Mouse (Mus musculus) olfactory bulb, adult 2 months (tissue): Measurements from ENCODE around the gene Olfr160. TPM values are rescaled to one million over a fixed set of nuclear protein-coding genes. Genes with fewer than 3 reads are reported as not detected.

Experiments
- H3K27ac ChIP-seq: fragments of 200-500 bp; 2 replicates; pipeline ENCODE4 v1.5.1; 2012; ENCODE audit warnings: low read depth, low read length; ENCODE audit not compliant: insufficient read depth
- H3K4me1 ChIP-seq: fragments of 200-500 bp; 2 replicates; pipeline ENCODE4 v1.6.1; 2012; ENCODE audit warnings: low read length; ENCODE audit not compliant: control insufficient read depth, insufficient read depth
- H3K4me3 ChIP-seq: fragments of 200-500 bp; 2 replicates; pipeline ENCODE4 v1.5.1; 2012; ENCODE audit warnings: mild to moderate bottlenecking, low read depth, low read length, moderate library complexity; ENCODE audit not compliant: insufficient read depth
- CTCF ChIP-seq: fragments of 200-500 bp; IDR thresholded peaks from 2 replicates; pipeline ENCODE4 v1.5.1; 2012; ENCODE audit warnings: low read depth, mild to moderate bottlenecking, low read length, moderate library complexity; ENCODE audit not compliant: insufficient read depth
- POLR2A ChIP-seq: fragments of 200-500 bp; IDR thresholded peaks from 2 replicates; pipeline ENCODE4 v1.6.1; 2012; ENCODE audit warnings: mild to moderate bottlenecking, low read depth, low read length, moderate library complexity; ENCODE audit not compliant: insufficient read depth
- WGBS: fragments of 180-500 bp; shearing (Covaris S2); methylation state at CpG from one replicate; pipeline ENCODE4 v1.1.7; 2018; 5-methylcytosine and 5-hydroxymethylcytosine counted together
- polyA plus RNA-seq: library from polyadenylated mRNA; stranded (reverse); fragments of >200 nt; gene quantifications from 2 replicates; pipeline ENCODE4 v1.2.4, GENCODE M21; 2012; ENCODE audit warnings: low replicate concordance; ENCODE audit not compliant: missing spikeins, insufficient read depth, insufficient read length

Gene Olfr160
- polyA plus RNA-seq, 1 experiment, result not detected

DNA sequence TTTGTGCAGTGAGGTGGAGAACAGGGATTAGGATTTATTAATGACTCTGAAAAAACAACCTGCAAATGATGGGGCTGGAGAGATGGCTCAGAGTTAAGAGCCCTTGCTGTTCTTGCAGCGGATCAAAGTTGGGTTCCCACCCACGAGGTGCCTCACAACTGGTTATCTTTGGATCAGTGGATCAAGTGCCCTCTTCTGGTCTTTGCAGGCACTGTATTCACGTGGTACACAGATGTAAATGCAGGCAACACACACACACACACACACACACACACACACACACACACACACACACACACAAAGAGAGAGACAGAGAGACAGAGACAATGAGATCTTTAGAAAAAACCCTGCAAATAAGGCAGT lies 28.1 kb downstream of the Olfr160 start:
- no peak overlapping the region for H3K27ac ChIP-seq

GRCm38 (mm10) chr9:37687288-37687940 lies 28.6 kb downstream of the Olfr160 start:
- no peak for TF ChIP-seq CTCF
- TF ChIP-seq POLR2A, result no peak
- 55% methylated on average over 3 of the region's 3 CpGs for WGBS
- H3K27ac ChIP-seq, result no peak overlapping the region
- H3K4me1 ChIP-seq, result no peaks in the 10 kb centered on the region
- no peak overlapping the region for H3K4me3 ChIP-seq

More for the DNA sequence above, 28.1 kb downstream of the Olfr160 start:
- H3K4me3 ChIP-seq, result no peak overlapping the region
- 30% methylated on average over 3 of the region's 3 CpGs for WGBS
- no peaks in the 10 kb centered on the region for H3K4me1 ChIP-seq
- TF ChIP-seq POLR2A, result no peak
- no peak for TF ChIP-seq CTCF

DNA sequence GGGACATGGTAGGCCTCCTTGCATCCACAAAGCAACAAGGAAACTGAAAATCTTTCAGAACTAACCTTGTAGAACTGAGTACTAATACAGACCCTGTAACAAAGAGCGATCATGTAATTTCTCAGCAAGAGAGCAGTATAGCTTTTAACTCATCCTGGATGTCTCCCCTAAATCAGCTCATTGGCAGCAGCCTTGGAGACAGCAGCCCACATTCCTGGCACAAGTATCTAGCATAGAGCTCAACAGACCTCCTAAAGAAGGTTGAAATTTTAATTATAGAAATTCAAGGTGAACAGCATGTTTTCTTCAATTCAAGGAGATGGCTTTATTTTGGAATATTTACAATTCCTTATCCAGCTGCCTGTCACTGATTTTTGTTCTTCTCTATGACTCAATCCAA lies 34.9 kb downstream of the Olfr160 start:
- no peaks in the 10 kb centered on the region for H3K4me1 ChIP-seq
- no peak overlapping the region for H3K4me3 ChIP-seq
- WGBS, result 90% methylated on average over 1 of the region's 1 CpGs
- no peak for TF ChIP-seq POLR2A
- TF ChIP-seq CTCF, result no peak
- H3K27ac ChIP-seq, result no peak overlapping the region

- H3K27ac ChIP-seq, result no peak overlapping the region
- WGBS, result 60% methylated on average over 4 of the region's 4 CpGs
- TF ChIP-seq CTCF (no peak), POLR2A (no peak)
- H3K4me3 ChIP-seq, result no peak overlapping the region
- H3K4me1 ChIP-seq, result no peaks in the 10 kb centered on the region
Observed at GRCm38 (mm10) chr9:37675287-37675686, 40.8 kb downstream of the Olfr160 start.

- Histone ChIP-seq H3K4me1 (0 out of 2 replicates have a peak, but pooled peaks cover 3% of the 10 kb centered on the region), H3K27ac (no peak overlapping the region), H3K4me3 (no peak overlapping the region)
- WGBS, result 93% methylated on average over 3 of the region's 3 CpGs
- TF ChIP-seq POLR2A (no peak), CTCF (no peak)
Observed at GRCm38 (mm10) chr9:37670261-37670660, 45.8 kb downstream of the Olfr160 start.

DNA sequence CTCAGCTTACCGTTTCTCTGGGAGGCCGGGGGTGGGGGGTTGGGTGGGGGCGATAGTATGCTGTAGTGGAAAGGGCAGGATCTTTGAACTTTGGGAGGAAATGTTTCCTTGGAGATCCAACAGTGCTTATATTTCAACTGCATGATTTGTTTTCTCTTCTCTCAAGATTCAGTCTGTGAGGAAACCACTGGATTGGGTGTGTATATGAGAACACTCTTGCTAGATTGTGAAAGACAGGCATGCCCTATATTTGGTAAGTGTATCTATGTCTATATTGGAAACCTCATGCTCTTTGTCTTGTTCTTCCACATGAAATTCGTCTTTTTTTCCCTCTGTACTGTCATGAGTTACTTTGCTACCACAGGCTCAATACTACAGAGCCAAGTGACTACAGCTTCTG lies 46.4 kb downstream of the Olfr160 start:
- WGBS, result 78% methylated on average over 4 of the region's 4 CpGs
- Histone ChIP-seq H3K4me3 (no peak overlapping the region), H3K27ac (no peak overlapping the region), H3K4me1 (0 out of 2 replicates have a peak, but pooled peaks cover 3% of the 10 kb centered on the region)
- no peak for TF ChIP-seq POLR2A
- TF ChIP-seq CTCF, result no peak

GRCm38 (mm10) chr9:37669115-37669514 lies 46.9 kb downstream of the Olfr160 start, which contains the start of gene Panx3:
Panx3 (minus strand) TSS chr9:37669235.
- TF ChIP-seq CTCF, result no peak
- TF ChIP-seq POLR2A, result no peak
- no peak within 1 kb of the TSS for H3K27ac ChIP-seq
- WGBS, result 40% methylated on average over 6 of the region's 6 CpGs
- 0 out of 2 replicates have a peak, but pooled peaks cover 3% of the 10 kb centered on the region for H3K4me1 ChIP-seq
- H3K4me3 ChIP-seq, result no peak within 1 kb of the TSS

- H3K27ac ChIP-seq, result no peak overlapping the region
- H3K4me1 ChIP-seq, result 0 out of 2 replicates have a peak, but pooled peaks cover 3% of the 10 kb centered on the region
- H3K4me3 ChIP-seq, result no peak overlapping the region
- WGBS, result 87% methylated on average over 7 of the region's 7 CpGs
- TF ChIP-seq POLR2A (no peak), CTCF (no peak)
Observed at GRCm38 (mm10) chr9:37666045-37666444, 50.0 kb downstream of the Olfr160 start.

DNA sequence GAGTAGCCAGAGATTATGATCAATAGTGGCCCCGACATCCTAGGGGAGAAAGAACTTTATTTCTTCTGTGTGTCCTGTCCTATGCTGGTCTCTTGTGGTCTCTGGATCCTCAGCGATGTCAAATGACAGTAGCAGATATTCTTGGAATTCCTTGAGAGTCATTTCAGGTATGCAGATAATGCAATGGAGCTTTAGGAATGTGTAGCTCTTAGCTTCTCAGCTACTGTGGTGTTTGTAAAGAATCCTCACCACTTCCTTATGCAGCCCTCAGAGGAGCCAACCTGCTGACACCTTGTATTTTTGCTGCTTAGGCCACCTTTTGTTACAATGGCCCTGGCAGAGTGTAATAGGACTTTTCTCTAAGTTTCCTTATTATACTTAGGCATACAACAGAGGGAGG lies 51.4 kb downstream of the Olfr160 start:
- Histone ChIP-seq H3K27ac (no peak overlapping the region), H3K4me1 (0 out of 2 replicates have a peak, but pooled peaks cover 3% of the 10 kb centered on the region), H3K4me3 (no peak overlapping the region)
- TF ChIP-seq POLR2A (no peak), CTCF (no peak)
- WGBS, result 81% methylated on average over 2 of the region's 2 CpGs

GRCm38 (mm10) chr9:37663210-37663609 lies 52.8 kb downstream of the Olfr160 start:
- H3K4me3 ChIP-seq, result no peak overlapping the region
- H3K4me1 ChIP-seq, result no peaks in the 10 kb centered on the region
- TF ChIP-seq POLR2A (no peak), CTCF (no peak)
- no peak overlapping the region for H3K27ac ChIP-seq
- WGBS, result 77% methylated on average over 1 of the region's 1 CpGs

- 0 out of 2 replicates have a peak, but pooled peaks cover 3% of the 10 kb centered on the region for H3K4me1 ChIP-seq
- WGBS, result 83% methylated on average over 6 of the region's 6 CpGs
Observed at GRCm38 (mm10) chr9:37659413-37659812, 56.6 kb downstream of the Olfr160 start.

More at GRCm38 (mm10) chr9:37659413-37659812, 56.6 kb downstream of the Olfr160 start:
- Histone ChIP-seq H3K27ac (no peak overlapping the region), H3K4me3 (no peak overlapping the region)
- TF ChIP-seq CTCF (no peak), POLR2A (no peak)

Other genes with a start within 250 kb of the Olfr160 start
- not detected in 2 replicates for gene Msantd2, start 226.9 kb downstream of the Olfr160 start, polyA plus RNA-seq
- gene Esam, start 188.2 kb downstream of the Olfr160 start, polyA plus RNA-seq, result not detected in 2 replicates
- gene Vsig2, start 177.0 kb downstream of the Olfr160 start, polyA plus RNA-seq, result not detected in 2 replicates
- gene Nrgn, start 163.3 kb downstream of the Olfr160 start, polyA plus RNA-seq, result 523 TPM in 1 of 2 replicates, not detected in the other
- not detected in 2 replicates for gene Siae, start 160.6 kb downstream of the Olfr160 start, polyA plus RNA-seq
- gene Spa17, start 102.5 kb downstream of the Olfr160 start, polyA plus RNA-seq, result not detected in 2 replicates
- not detected in 2 replicates for gene Tbrg1, start 58.9 kb downstream of the Olfr160 start, polyA plus RNA-seq
- not detected in 2 replicates for gene Panx3, start 47.0 kb downstream of the Olfr160 start, polyA plus RNA-seq
- gene Olfr874, start 28.9 kb upstream of the Olfr160 start, polyA plus RNA-seq, result not detected in 2 replicates
- gene Olfr875, start 55.6 kb upstream of the Olfr160 start, polyA plus RNA-seq, result not detected in 2 replicates
- gene Olfr876, start 86.8 kb upstream of the Olfr160 start, polyA plus RNA-seq, result not detected in 2 replicates
- gene Olfr877, start 138.0 kb upstream of the Olfr160 start, polyA plus RNA-seq, result not detected in 2 replicates
- gene Olfr145, start 180.5 kb upstream of the Olfr160 start, polyA plus RNA-seq, result not detected in 2 replicates
- not detected in 2 replicates for gene Olfr878, start 201.6 kb upstream of the Olfr160 start, polyA plus RNA-seq